Mouse (Mus musculus): ENCODE results near the gene Olfr457.
"Not testable (repeated sequence)": the region's sequence is repeated elsewhere in the genome, so short reads cannot be mapped to it uniquely, and the experiment has no call there.

Olfr457 gene

GRCm38 (mm10) chr6:42476235-42476634 lies at the start of gene Olfr457:
Olfr457 (minus strand) TSS chr6:42476335.
- DNase-seq, result no peak

GRCm38 (mm10) chr6:42513461-42513860 lies 37.3 kb upstream of the Olfr457 start:
- DNase-seq, result no peak

- no peak for DNase-seq
These were observed 33.2 kb upstream of the Olfr457 start for GRCm38 (mm10) chr6:42509311-42509710.

- no peak for DNase-seq
These were observed 27.3 kb upstream of the Olfr457 start for GRCm38 (mm10) chr6:42503478-42503877.

- no peak for DNase-seq
These were observed 13.6 kb upstream of the Olfr457 start for GRCm38 (mm10) chr6:42489731-42490130.

- no peak for DNase-seq
These were observed 11.0 kb upstream of the Olfr457 start, which contains the start of gene Olfr456 for GRCm38 (mm10) chr6:42487114-42487513. Olfr456 (minus strand) TSS chr6:42487214.

GRCm38 (mm10) chr6:42484633-42485032 lies 8.5 kb upstream of the Olfr457 start:
- DNase-seq, result no peak

GRCm38 (mm10) chr6:42471298-42471697 lies 4.8 kb downstream of the Olfr457 start:
- DNase-seq, result not testable (repeated sequence)

- DNase-seq, result no peak
These were observed 5.6 kb downstream of the Olfr457 start for GRCm38 (mm10) chr6:42470542-42470941.

- DNase-seq, result no peak
These were observed 11.0 kb downstream of the Olfr457 start, which contains the start of gene Olfr458 for GRCm38 (mm10) chr6:42465096-42465495. Olfr458 (minus strand) TSS chr6:42465196.

GRCm38 (mm10) chr6:42447381-42447780 lies 28.8 kb downstream of the Olfr457 start:
- DNase-seq, result no peak

GRCm38 (mm10) chr6:42444491-42444890 lies 31.6 kb downstream of the Olfr457 start:
- DNase-seq, result no peak

- DNase-seq, result no peak
These were observed 34.7 kb downstream of the Olfr457 start for GRCm38 (mm10) chr6:42441395-42441794.

- DNase-seq, result no peak
These were observed 40.6 kb downstream of the Olfr457 start for GRCm38 (mm10) chr6:42435490-42435889.

- DNase-seq, result no peak
These were observed 41.7 kb downstream of the Olfr457 start, which contains the start of gene Tas2r126 for GRCm38 (mm10) chr6:42434446-42434845. Tas2r126 (plus strand) TSS chr6:42434535.

GRCm38 (mm10) chr6:42433554-42433953 lies 42.6 kb downstream of the Olfr457 start:
- no peak for DNase-seq

- DNase-seq, result no peak
These were observed 49.8 kb downstream of the Olfr457 start for GRCm38 (mm10) chr6:42426337-42426736.

GRCm38 (mm10) chr6:42424472-42424871 lies 51.7 kb downstream of the Olfr457 start:
- no peak for DNase-seq

GRCm38 (mm10) chr6:42421439-42421838 lies 54.7 kb downstream of the Olfr457 start:
- no peak for DNase-seq

GRCm38 (mm10) chr6:42419443-42419842 lies 56.7 kb downstream of the Olfr457 start:
- no peak for DNase-seq

Measured in cerebellum, adult 9-10 months (tissue).